ENCODE assay signal across 11 mouse cellular contexts in genomic region chr4:65489711-65490110, GRCm38 (mm10).
"Had no signal": no experiment of that assay in that cellular context is flagged by ENCODE, and none has a peak within 500 bp of the region (broad histone marks: within the 10 kb centered on the region; RNA-seq: fewer than 3 reads in every experiment).

No protein-coding gene starts in this region.

- H3K36me3 ChIP-seq: intestine, embryonic 15.5 days; limb, embryonic 10.5 days; liver, embryonic 15.5 days; midbrain, embryonic 13.5 days had no signal

- ATAC-seq: intestine, embryonic 15.5 days; lung, postnatal 0 days; midbrain, embryonic 13.5 days had no signal

- H3K4me2 ChIP-seq: intestine, embryonic 15.5 days; liver, embryonic 11.5 days; liver, embryonic 15.5 days; midbrain, embryonic 13.5 days had no signal

- H3K27ac ChIP-seq: intestine, embryonic 15.5 days; limb, embryonic 10.5 days; liver, embryonic 15.5 days; midbrain, embryonic 13.5 days; stomach, postnatal 0 days had no signal

- DNase-seq: lung, adult 2 months; lung, postnatal 36 days; right cerebral cortex, adult 18-20 months; thymus, postnatal 14 days had no signal

- H3K9ac ChIP-seq: intestine, embryonic 15.5 days; liver, embryonic 15.5 days; midbrain, embryonic 13.5 days had no signal

- H3K4me3 ChIP-seq: intestine, embryonic 15.5 days; limb, embryonic 10.5 days; liver, embryonic 15.5 days; midbrain, embryonic 13.5 days had no signal

- H3K9me3 ChIP-seq: intestine, embryonic 15.5 days; limb, embryonic 10.5 days; liver, embryonic 15.5 days; midbrain, embryonic 13.5 days had no signal

- H3K27me3 ChIP-seq: intestine, embryonic 15.5 days; liver, embryonic 15.5 days; midbrain, embryonic 13.5 days had no signal

- H3K4me1 ChIP-seq: intestine, embryonic 15.5 days; liver, embryonic 15.5 days; midbrain, embryonic 13.5 days had no signal
